Mouse (Mus musculus) bone marrow, adult 2 months (tissue): Measurements from ENCODE around the gene Plekho2.

Experiments
- CTCF ChIP-seq: fragments of 200-500 bp; IDR thresholded peaks from 2 replicates; pipeline ENCODE4 v1.5.1; 2011; ENCODE audit warnings: low read length, control low read depth; ENCODE audit not compliant: control insufficient read depth, insufficient read depth
- POLR2A ChIP-seq: fragments of 200-500 bp; IDR thresholded peaks from 2 replicates; pipeline ENCODE4 v1.6.1; 2011; ENCODE audit warnings: low read depth, mild to moderate bottlenecking, control low read depth, low read length, borderline replicate concordance; ENCODE audit not compliant: control insufficient read depth

- TF ChIP-seq POLR2A (no peak), CTCF (no peak)
Measured at GRCm38 (mm10) chr9:65592721-65593120, 12.9 kb upstream of the Plekho2 start.
